Mouse (Mus musculus): ENCODE results near the gene 2210010C04Rik.

2210010C04Rik gene

GRCm38 (mm10) chr6:41035409-41035808, at the start of gene 2210010C04Rik:
Gene 2210010C04Rik, minus strand, starts transcription at chr6:41035509.
- no peak for DNase-seq

- DNase-seq = no peak
Measured at GRCm38 (mm10) chr6:41080121-41080520, 44.8 kb upstream of the 2210010C04Rik start.

GRCm38 (mm10) chr6:41078539-41079303, 43.4 kb upstream of the 2210010C04Rik start:
- no peak for DNase-seq

GRCm38 (mm10) chr6:41075753-41076152, 40.4 kb upstream of the 2210010C04Rik start:
- no peak for DNase-seq

- no peak for DNase-seq
Measured at GRCm38 (mm10) chr6:41063332-41063731, 28.0 kb upstream of the 2210010C04Rik start.

- no peak for DNase-seq
Measured at GRCm38 (mm10) chr6:41062746-41063145, 27.4 kb upstream of the 2210010C04Rik start.

- no peak for DNase-seq
Measured at GRCm38 (mm10) chr6:41062081-41062480, 26.8 kb upstream of the 2210010C04Rik start.

GRCm38 (mm10) chr6:41061085-41061484, 25.8 kb upstream of the 2210010C04Rik start:
- DNase-seq = no peak

- no peak for DNase-seq
Measured at GRCm38 (mm10) chr6:41057653-41058052, 22.3 kb upstream of the 2210010C04Rik start.

GRCm38 (mm10) chr6:41055581-41055980, 20.3 kb upstream of the 2210010C04Rik start:
- DNase-seq = no peak

- DNase-seq = no peak
Measured at GRCm38 (mm10) chr6:41054379-41054778, 19.1 kb upstream of the 2210010C04Rik start.

- no peak for DNase-seq
Measured at GRCm38 (mm10) chr6:41051824-41052223, 16.5 kb upstream of the 2210010C04Rik start.

- no peak for DNase-seq
Measured at GRCm38 (mm10) chr6:41048602-41049001, 13.3 kb upstream of the 2210010C04Rik start.

- no peak for DNase-seq
Measured at GRCm38 (mm10) chr6:41047961-41048360, 12.7 kb upstream of the 2210010C04Rik start.

GRCm38 (mm10) chr6:41047202-41047601, 11.9 kb upstream of the 2210010C04Rik start:
- no peak for DNase-seq

- DNase-seq = no peak
Measured at GRCm38 (mm10) chr6:41046553-41046952, 11.2 kb upstream of the 2210010C04Rik start.

- DNase-seq = no peak
Measured at GRCm38 (mm10) chr6:41044753-41045152, 9.4 kb upstream of the 2210010C04Rik start.

- no peak for DNase-seq
Measured at GRCm38 (mm10) chr6:41044314-41044713, 9.0 kb upstream of the 2210010C04Rik start.

GRCm38 (mm10) chr6:41032802-41033201, 2.5 kb downstream of the 2210010C04Rik start:
- no peak for DNase-seq

GRCm38 (mm10) chr6:41032231-41032630, 3.1 kb downstream of the 2210010C04Rik start:
- DNase-seq = no peak

- DNase-seq = no peak
Measured at GRCm38 (mm10) chr6:41030821-41031220, 4.5 kb downstream of the 2210010C04Rik start.

GRCm38 (mm10) chr6:41027053-41027452, 8.3 kb downstream of the 2210010C04Rik start:
- no peak for DNase-seq

GRCm38 (mm10) chr6:41025873-41026650, 9.2 kb downstream of the 2210010C04Rik start:
- DNase-seq = no peak

GRCm38 (mm10) chr6:41019140-41019539, 16.2 kb downstream of the 2210010C04Rik start:
- no peak for DNase-seq

Data from cerebellum, adult 9-10 months (tissue).